Mouse (Mus musculus): Measurements from ENCODE around the gene 2010003K11Rik. TPM values are rescaled to one million over a fixed set of nuclear protein-coding genes. Genes with fewer than 3 reads are reported as not detected.

Gene 2010003K11Rik
- 0.57 and 0.61 TPM in 2 replicates for polyA plus RNA-seq (2015; fragmentation: Nextera tagmentation; extraction: Ambion mirVana)

- DNase-seq (ENCODE audit: low spot score) (no peak), ATAC-seq (replicated peaks; ENCODE audit: low FRiP score, low read depth) (peak; percentile 37)
- no peaks in the 10 kb centered on the region for H3K27me3 ChIP-seq (ENCODE audit: insufficient read depth, low read length)
- no peak for TF ChIP-seq CTCF (IDR thresholded peaks at IDR 0.05; ENCODE audit: low read depth)
- no peaks in the 10 kb centered on the region for H3K36me3 ChIP-seq (ENCODE audit: insufficient read depth, low read length)
- H3K9ac ChIP-seq (ENCODE audit: low read depth, low read length): no peak within 1 kb of the TSS
- H3K27ac ChIP-seq: no peak within 1 kb of the TSS
- no peak within 1 kb of the TSS for H3K4me3 ChIP-seq (replicated peaks; ENCODE audit: low read depth, low read length)
- no peaks in the 10 kb centered on the region for H3K4me1 ChIP-seq (replicated peaks; ENCODE audit: insufficient read depth, low read length)
- no peaks in the 10 kb centered on the region for H3K9me3 ChIP-seq (replicated peaks; ENCODE audit: low read length)
- WGBS: 55% methylated on average over 16 of the region's 16 CpGs
- 0 out of 2 replicates have a peak within 1 kb of the TSS, but pooled peaks have one; percentile 6 for H3K4me2 ChIP-seq (ENCODE audit: low read length)
Observed at GRCm38 (mm10) chr19:4498062-4498933, at the start of gene 2010003K11Rik. Gene 2010003K11Rik, minus strand, starts transcription at chr19:4498583.

- Histone ChIP-seq H3K27me3 (ENCODE audit: insufficient read depth, low read length) (no peaks in the 10 kb centered on the region), H3K27ac (no peak overlapping the region), H3K36me3 (ENCODE audit: insufficient read depth, low read length) (no peaks in the 10 kb centered on the region), H3K9me3 (replicated peaks; ENCODE audit: low read length) (no peaks in the 10 kb centered on the region), H3K4me2 (ENCODE audit: low read length) (no peak overlapping the region), H3K4me1 (replicated peaks; ENCODE audit: insufficient read depth, low read length) (no peaks in the 10 kb centered on the region), H3K9ac (ENCODE audit: low read depth, low read length) (no peak overlapping the region), H3K4me3 (replicated peaks; ENCODE audit: low read depth, low read length) (no peak overlapping the region)
- ATAC-seq (replicated peaks; ENCODE audit: low FRiP score, low read depth) (no peak), DNase-seq (ENCODE audit: low spot score) (no peak)
- WGBS: 83% methylated on average over 6 of the region's 6 CpGs
- no peak for TF ChIP-seq CTCF (IDR thresholded peaks at IDR 0.05; ENCODE audit: low read depth)
Observed at GRCm38 (mm10) chr19:4547801-4548200, 49.4 kb upstream of the 2010003K11Rik start.

GRCm38 (mm10) chr19:4545841-4546240, 47.5 kb upstream of the 2010003K11Rik start:
- Histone ChIP-seq H3K27me3 (ENCODE audit: insufficient read depth, low read length) (no peaks in the 10 kb centered on the region), H3K36me3 (ENCODE audit: insufficient read depth, low read length) (no peaks in the 10 kb centered on the region), H3K4me1 (replicated peaks; ENCODE audit: insufficient read depth, low read length) (no peaks in the 10 kb centered on the region), H3K9ac (ENCODE audit: low read depth, low read length) (no peak overlapping the region), H3K4me3 (replicated peaks; ENCODE audit: low read depth, low read length) (no peak overlapping the region), H3K9me3 (replicated peaks; ENCODE audit: low read length) (no peaks in the 10 kb centered on the region), H3K4me2 (ENCODE audit: low read length) (no peak overlapping the region), H3K27ac (no peak overlapping the region)
- ATAC-seq (replicated peaks; ENCODE audit: low FRiP score, low read depth) (no peak), DNase-seq (ENCODE audit: low spot score) (no peak)
- TF ChIP-seq CTCF (IDR thresholded peaks at IDR 0.05; ENCODE audit: low read depth): no peak
- 91% methylated on average over 6 of the region's 6 CpGs for WGBS

- no peak for TF ChIP-seq CTCF (IDR thresholded peaks at IDR 0.05; ENCODE audit: low read depth)
- Histone ChIP-seq H3K4me1 (replicated peaks; ENCODE audit: insufficient read depth, low read length) (no peaks in the 10 kb centered on the region), H3K36me3 (ENCODE audit: insufficient read depth, low read length) (no peaks in the 10 kb centered on the region), H3K27ac (no peak overlapping the region), H3K27me3 (ENCODE audit: insufficient read depth, low read length) (no peaks in the 10 kb centered on the region), H3K4me3 (replicated peaks; ENCODE audit: low read depth, low read length) (no peak overlapping the region), H3K9me3 (replicated peaks; ENCODE audit: low read length) (no peaks in the 10 kb centered on the region), H3K9ac (ENCODE audit: low read depth, low read length) (no peak overlapping the region), H3K4me2 (ENCODE audit: low read length) (no peak overlapping the region)
- WGBS: 77% methylated on average over 4 of the region's 4 CpGs
- DNase-seq (ENCODE audit: low spot score) (no peak), ATAC-seq (replicated peaks; ENCODE audit: low FRiP score, low read depth) (no peak)
Observed at GRCm38 (mm10) chr19:4545091-4545490, 46.7 kb upstream of the 2010003K11Rik start.

GRCm38 (mm10) chr19:4542081-4542480, 43.7 kb upstream of the 2010003K11Rik start:
- Histone ChIP-seq H3K4me1 (replicated peaks; ENCODE audit: insufficient read depth, low read length) (no peaks in the 10 kb centered on the region), H3K4me2 (ENCODE audit: low read length) (no peak overlapping the region), H3K9ac (ENCODE audit: low read depth, low read length) (peak overlapping the region; percentile 19; the same call in 1 of the 2 replicates), H3K4me3 (replicated peaks; ENCODE audit: low read depth, low read length) (no peak overlapping the region), H3K27me3 (ENCODE audit: insufficient read depth, low read length) (no peaks in the 10 kb centered on the region), H3K9me3 (replicated peaks; ENCODE audit: low read length) (no peaks in the 10 kb centered on the region), H3K36me3 (ENCODE audit: insufficient read depth, low read length) (no peaks in the 10 kb centered on the region), H3K27ac (0 out of 2 replicates have a peak overlapping the region, but pooled peaks have one; percentile 47)
- TF ChIP-seq CTCF (IDR thresholded peaks at IDR 0.05; ENCODE audit: low read depth): no peak; the same call in 1 of the 2 replicates
- DNase-seq (ENCODE audit: low spot score) (peak; percentile 16), ATAC-seq (replicated peaks; ENCODE audit: low FRiP score, low read depth) (peak; percentile 73; the same call in 1 of the 2 replicates)

GRCm38 (mm10) chr19:4540992-4541391, 42.6 kb upstream of the 2010003K11Rik start:
- Histone ChIP-seq H3K9ac (ENCODE audit: low read depth, low read length) (no peak overlapping the region), H3K4me3 (replicated peaks; ENCODE audit: low read depth, low read length) (no peak overlapping the region), H3K9me3 (replicated peaks; ENCODE audit: low read length) (no peaks in the 10 kb centered on the region), H3K27ac (peak overlapping the region; percentile 54; the same call in 1 of the 2 replicates), H3K4me2 (ENCODE audit: low read length) (no peak overlapping the region), H3K36me3 (ENCODE audit: insufficient read depth, low read length) (no peaks in the 10 kb centered on the region), H3K27me3 (ENCODE audit: insufficient read depth, low read length) (no peaks in the 10 kb centered on the region), H3K4me1 (replicated peaks; ENCODE audit: insufficient read depth, low read length) (no peaks in the 10 kb centered on the region)
- peak; percentile 27 for DNase-seq (ENCODE audit: low spot score)
- no peak for TF ChIP-seq CTCF (IDR thresholded peaks at IDR 0.05; ENCODE audit: low read depth)
- ATAC-seq (replicated peaks; ENCODE audit: low FRiP score, low read depth): no peak
- WGBS: 40% methylated on average over 3 of the region's 3 CpGs
